ENCODE assay signal across 15 mouse cellular contexts in genomic region chr11:117437110-117437490, GRCm38 (mm10). TPM values are rescaled to one million over a fixed set of nuclear protein-coding genes. Genes with fewer than 3 reads are reported as not detected.
DNase-seq lines count a peak whose midpoint lies in the region; ATAC-seq and TF ChIP-seq lines count a peak whose summit lies in the region.
"Had no signal": no experiment of that assay in that cellular context is flagged by ENCODE, and none has a peak within 500 bp of the region (broad histone marks: within the 10 kb centered on the region; RNA-seq: fewer than 3 reads in every experiment).

No protein-coding gene starts in this region.

- no peak overlapping the region for H3K27ac ChIP-seq in left cerebral cortex, adult 2 months
- H3K27ac ChIP-seq in hindbrain, embryonic 10.5 days, result peak overlapping the region; percentile 74
- no peak overlapping the region for H3K27ac ChIP-seq in limb, embryonic 14.5 days (replicated peaks; ENCODE audit: low read depth, low read length)
- peak overlapping the region; percentile 64 for H3K27ac ChIP-seq in neural tube, embryonic 15.5 days (replicated peaks)
- H3K27ac ChIP-seq: gastrocnemius, adult 2 months; lung, embryonic 15.5 days had no signal

- H3K9me3 ChIP-seq in hindbrain, embryonic 10.5 days, result peaks cover 7% of the 10 kb centered on the region; the same call in 1 of the 2 replicates
- no peaks in the 10 kb centered on the region for H3K9me3 ChIP-seq in limb, embryonic 14.5 days (ENCODE audit: control insufficient read depth, low read length)
- H3K9me3 ChIP-seq in neural tube, embryonic 15.5 days (replicated peaks), result no peaks in the 10 kb centered on the region
- H3K9me3 ChIP-seq: lung, embryonic 15.5 days had no signal

- H3K4me3 ChIP-seq in left cerebral cortex, adult 2 months, result peak overlapping the region; percentile 16; the same call in 1 of the 2 replicates
- peak overlapping the region; percentile 32 for H3K4me3 ChIP-seq in hindbrain, embryonic 10.5 days
- no peak overlapping the region for H3K4me3 ChIP-seq in limb, embryonic 14.5 days (replicated peaks; ENCODE audit: low read length)
- no peak overlapping the region for H3K4me3 ChIP-seq in neural tube, embryonic 15.5 days (replicated peaks)
- H3K4me3 ChIP-seq: gastrocnemius, adult 2 months; lung, embryonic 15.5 days had no signal

- H3K36me3 ChIP-seq in hindbrain, embryonic 10.5 days, result no peaks in the 10 kb centered on the region
- H3K36me3 ChIP-seq in limb, embryonic 14.5 days (ENCODE audit: control insufficient read depth, insufficient read depth, low read length), result no peaks in the 10 kb centered on the region
- H3K36me3 ChIP-seq in neural tube, embryonic 15.5 days, result no peaks in the 10 kb centered on the region
- H3K36me3 ChIP-seq: lung, embryonic 15.5 days had no signal

- no peak for ATAC-seq in limb, embryonic 14.5 days (ENCODE audit: low FRiP score, low read depth)
- peak; percentile 10; the same call in 1 of the 2 replicates for ATAC-seq in neural tube, embryonic 15.5 days (ENCODE audit: low FRiP score)
- ATAC-seq in megakaryocyte, adult 5-6 weeks (ENCODE audit: poor library complexity, severe bottlenecking), result no peak

- H3K27me3 ChIP-seq in hindbrain, embryonic 10.5 days (ENCODE audit: insufficient read depth, poor library complexity, severe bottlenecking), result peaks cover 70% of the 10 kb centered on the region
- H3K27me3 ChIP-seq in limb, embryonic 14.5 days (ENCODE audit: control insufficient read depth, insufficient read depth, low read length), result 0 out of 2 replicates have a peak, but pooled peaks cover 5% of the 10 kb centered on the region
- no peaks in the 10 kb centered on the region for H3K27me3 ChIP-seq in neural tube, embryonic 15.5 days (replicated peaks)

- 15% methylated on average over 7 of the region's 7 CpGs for WGBS in hindbrain, embryonic 10.5 days
- WGBS in limb, embryonic 14.5 days, result 44% methylated on average over 7 of the region's 7 CpGs
- 20% methylated on average over 7 of the region's 7 CpGs for WGBS in neural tube, embryonic 15.5 days

- H3K9ac ChIP-seq in limb, embryonic 14.5 days (ENCODE audit: low read depth, low read length, severe bottlenecking), result no peak overlapping the region
- no peak overlapping the region for H3K9ac ChIP-seq in neural tube, embryonic 15.5 days (replicated peaks)
- H3K9ac ChIP-seq: lung, embryonic 15.5 days had no signal

- no peak for TF ChIP-seq CTCF in left cerebral cortex, adult 2 months (IDR thresholded peaks at IDR 0.05)

- TF ChIP-seq POLR2A in limb, embryonic 14.5 days (IDR thresholded peaks at IDR 0.05; ENCODE audit: borderline replicate concordance, extremely low read depth, insufficient read depth, insufficient read length), result no peak

- H3K4me1 ChIP-seq in hindbrain, embryonic 10.5 days (replicated peaks), result peaks cover 63% of the 10 kb centered on the region
- peaks cover 13% of the 10 kb centered on the region for H3K4me1 ChIP-seq in limb, embryonic 14.5 days (ENCODE audit: control insufficient read depth, insufficient read depth, low read length)
- H3K4me1 ChIP-seq in neural tube, embryonic 15.5 days, result peaks cover 45% of the 10 kb centered on the region

- DNase-seq in left cerebral cortex, adult 2 months (ENCODE audit: extremely low spot score in 1 of 2, low spot score in 2 of 2), result no peak
- no peak for DNase-seq in left cerebral cortex, postnatal 14 days (ENCODE audit: low spot score in 2 of 2)
- no peak for DNase-seq in hindbrain, embryonic 10.5 days (ENCODE audit: low spot score)
- DNase-seq in limb, embryonic 14.5 days (ENCODE audit: low spot score), result no peak
- no peak for DNase-seq in kidney, postnatal 25 days
- DNase-seq in left cerebral cortex, postnatal 10 days (ENCODE audit: extremely low spot score in 1 of 2, low spot score in 2 of 2), result no peak
- DNase-seq: B cell, adult 2 months had no signal

- intact Hi-C loops in left cerebral cortex, adult 2 months (cut with DNase I), result no loop called here
- intact Hi-C loops in left cerebral cortex, postnatal 14 days (cut with DNase I), result no loop called here
- intact Hi-C loops in left cerebral cortex, postnatal 10 days (cut with DNase I), result no loop called here

- peak overlapping the region; percentile 19; the same call in 1 of the 2 replicates for H3K4me2 ChIP-seq in limb, embryonic 14.5 days (replicated peaks; ENCODE audit: low read depth, low read length, severe bottlenecking)
- H3K4me2 ChIP-seq in neural tube, embryonic 15.5 days, result peak overlapping the region; percentile 43
- H3K4me2 ChIP-seq: lung, embryonic 15.5 days had no signal

RNA-seq across cellular contexts. Expression of gene Gm11733, which starts 47.1 kb away (rescaled TPM):
- total RNA-seq in left cerebral cortex, adult 2 months (2021), result under 1 TPM in 1 of 2 experiments, not detected in 1; 0.18 TPM
- total RNA-seq in left cerebral cortex, postnatal 14 days (2021), result under 1 TPM in 1 of 2 experiments, not detected in 1; 0.35 TPM
- not detected in 2 replicates for polyA plus RNA-seq in hindbrain, embryonic 10.5 days (2016; fragmentation: Nextera tagmentation; extraction: Ambion mirVana)
- not detected in 2 replicates for polyA plus RNA-seq in limb, embryonic 14.5 days (2012; rRNA removed)
- 0.08 TPM in 1 of 2 replicates, not detected in the other for polyA plus RNA-seq in limb, embryonic 14.5 days (2014; fragmentation: Nextera tagmentation; extraction: Ambion mirVana)
- 0.09 TPM in 1 of 2 replicates, not detected in the other for polyA plus RNA-seq in neural tube, embryonic 15.5 days (2015; fragmentation: Nextera tagmentation; extraction: Ambion mirVana)
- under 1 TPM in 1 of 2 experiments, not detected in 1; 0.24 TPM for total RNA-seq in left cerebral cortex, postnatal 10 days (2021)
- not detected in 2 replicates for total RNA-seq in megakaryocyte, adult 5-6 weeks (2015)
- total RNA-seq in megakaryocyte, adult 5-6 weeks (2017), result not detected in 2 replicates
- total RNA-seq: gastrocnemius, adult 2 months; left cerebral cortex, postnatal 25 days; MEL had no signal
- polyA plus RNA-seq: small intestine, adult 2 months; thymus, postnatal 0 days had no signal

Comparison
In these comparisons a context has a peak if more than half of its experiments do, and no peak if none do; other contexts are left out.
1. H3K27ac ChIP-seq: peak in hindbrain, embryonic 10.5 days (single experiment) and neural tube, embryonic 15.5 days (single experiment); none in left cerebral cortex, adult 2 months (single experiment) and limb, embryonic 14.5 days (single experiment).
2. H3K4me3 ChIP-seq: peak in left cerebral cortex, adult 2 months (single experiment) and hindbrain, embryonic 10.5 days (single experiment); none in limb, embryonic 14.5 days (single experiment) and neural tube, embryonic 15.5 days (single experiment).